Mouse (Mus musculus) bone marrow macrophage, adult 2 months (primary cell): ENCODE data around the gene Rheb.

Experiments used
- CTCF ChIP-seq: IDR thresholded peaks from 2 replicates; pipeline ENCODE4 v1.5.1; 2012; ENCODE audit warnings: low read depth, mild to moderate bottlenecking, low read length, moderate library complexity
- POLR2A ChIP-seq: IDR thresholded peaks from 2 replicates; pipeline ENCODE4 v1.6.1; 2012; ENCODE audit warnings: mild to moderate bottlenecking, low read depth, low read length, borderline replicate concordance

DNA sequence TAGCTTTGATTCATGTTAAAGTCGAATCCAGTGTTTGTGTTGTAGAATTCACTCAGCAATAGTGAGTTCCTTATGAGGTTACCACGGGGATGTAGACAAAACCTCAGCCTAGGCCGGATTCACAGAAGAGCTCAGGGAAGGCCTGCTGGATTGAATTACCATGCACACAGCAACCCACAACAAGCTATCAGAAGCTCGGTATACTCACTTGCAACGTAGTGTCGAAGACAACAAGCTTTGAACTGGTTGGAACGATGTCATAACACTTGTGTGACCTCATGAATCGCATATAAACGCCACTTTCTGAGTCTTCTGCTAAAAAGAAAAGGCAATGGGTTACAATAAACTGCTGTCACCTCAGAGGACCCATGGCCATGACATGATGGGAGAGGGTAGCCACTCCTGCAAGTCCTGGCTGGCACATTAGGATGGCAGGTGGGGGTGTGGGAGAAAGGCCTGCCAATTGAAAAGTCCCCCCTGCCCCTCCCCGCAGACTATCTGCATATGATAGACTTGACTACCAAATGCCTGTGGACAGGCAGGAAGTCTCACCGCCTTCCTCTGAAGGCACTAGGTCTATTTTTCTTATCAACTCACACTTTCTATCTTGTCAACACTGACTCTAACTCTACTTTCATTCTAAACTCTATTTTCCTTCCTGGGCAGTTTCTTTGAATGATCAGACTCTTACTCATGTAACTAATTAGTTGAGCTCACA is 46.6 kb upstream of the Rheb start:
- TF ChIP-seq CTCF (no peak), POLR2A (no peak)
